Mouse (Mus musculus) layer of hippocampus, postnatal 10 days (tissue): ENCODE measurements around the gene C2cd4d. TPM values are rescaled to one million over a fixed set of nuclear protein-coding genes. Genes with fewer than 3 reads are reported as not detected.

ENCODE experiments used
- DNase-seq, 2 experiments: peaks; one replicate each; pipeline ENCODE4 v3.0.0; 2021; ENCODE audit warnings: low spot score in 2 of 2
- long read RNA-seq: library from polyadenylated mRNA; stranded (forward); transcript quantifications from one replicate; pipeline ENCODE4 v2.0.0, GENCODE M21; 2023
- total RNA-seq, 2 experiments: library from RNA; stranded (reverse); gene quantifications; 2 replicates each; pipeline ENCODE4 v1.2.3; 2021

C2cd4d gene
- under 1 TPM in 1 of 2 experiments, not detected in 1; 0.46 TPM for total RNA-seq
- long read RNA-seq, result 0 reads

DNA sequence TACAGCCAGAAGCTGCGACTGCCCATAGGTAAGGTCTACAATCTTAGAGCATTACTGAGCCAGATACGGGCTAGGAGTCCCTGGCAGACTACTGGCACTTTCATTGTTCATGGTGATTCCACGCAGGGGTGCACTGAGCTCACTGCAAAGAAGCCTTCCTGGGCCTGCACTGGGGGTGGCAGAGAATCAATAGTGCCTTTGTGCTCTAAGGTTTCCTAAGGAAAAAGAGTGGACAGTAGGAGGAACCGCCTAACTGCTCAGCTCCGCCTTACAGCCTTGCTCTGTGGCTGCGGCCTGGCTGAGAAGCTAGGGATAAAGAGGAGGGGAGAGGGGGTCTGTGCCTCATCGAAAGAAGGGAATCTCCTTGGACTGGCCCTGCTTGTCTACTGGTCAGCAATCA lies at the start of gene C2cd4d:
Gene C2cd4d, plus strand, starts transcription at position 301 of the 400 bp plus-strand sequence.
- no peak for DNase-seq

DNA sequence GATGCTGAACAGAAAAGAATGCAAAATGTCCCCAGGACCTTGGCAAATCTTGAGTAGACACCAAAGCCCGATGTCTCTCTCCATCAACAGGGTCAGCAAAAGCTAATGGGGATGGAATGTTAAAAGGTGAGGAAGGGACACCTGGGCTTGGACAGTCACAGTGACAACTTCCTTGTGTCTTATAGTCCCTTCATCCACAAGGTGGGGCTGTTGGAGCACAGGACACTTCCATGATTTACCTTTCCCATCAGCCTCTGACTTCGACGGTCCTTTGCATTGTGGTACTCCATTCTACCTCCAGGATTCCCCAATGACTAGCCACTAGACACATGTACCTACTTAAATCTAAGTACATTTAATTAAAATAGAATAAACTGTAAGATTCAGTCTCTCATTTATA lies 33.6 kb upstream of the C2cd4d start:
- DNase-seq, result no peak

DNA sequence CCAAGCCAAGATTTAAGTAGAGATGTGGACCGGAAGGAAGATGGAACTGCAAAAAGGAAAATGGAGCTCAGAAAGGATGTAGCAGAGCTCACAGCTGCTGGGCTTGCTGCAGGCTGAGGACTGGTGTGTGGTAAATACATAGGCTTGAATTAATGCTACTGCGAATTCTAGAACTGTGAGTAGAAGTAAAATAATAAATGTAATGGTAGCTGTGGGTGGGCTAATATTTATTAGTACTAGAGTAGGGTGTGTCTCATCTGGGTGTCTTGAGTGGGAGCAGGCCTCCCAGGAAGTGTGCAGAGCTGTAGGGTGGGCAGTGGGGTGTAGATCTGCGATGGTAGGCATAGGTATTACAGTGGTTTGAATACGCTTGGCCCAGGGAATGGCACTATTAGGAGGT lies 27.8 kb upstream of the C2cd4d start:
- DNase-seq, result no peak

DNA sequence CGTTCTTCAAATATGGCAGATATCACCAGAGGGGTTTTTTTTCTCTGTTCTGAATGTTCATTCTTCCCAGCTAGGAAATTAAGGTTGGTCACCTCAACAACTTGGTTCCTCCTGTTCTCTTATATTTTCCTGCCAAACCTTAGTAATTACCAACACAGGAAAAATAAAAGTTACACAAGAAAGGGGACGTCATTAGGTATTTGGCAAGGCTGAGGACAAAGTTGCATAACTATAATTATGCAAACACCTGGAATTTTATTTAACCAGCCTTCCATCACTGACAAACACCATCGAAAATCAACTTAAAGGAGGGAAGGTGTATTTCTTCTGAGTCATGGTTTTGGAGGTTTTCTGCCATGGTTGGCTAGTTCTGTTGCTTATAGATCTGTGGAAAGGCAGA lies 23.7 kb upstream of the C2cd4d start:
- DNase-seq, result no peak

DNA sequence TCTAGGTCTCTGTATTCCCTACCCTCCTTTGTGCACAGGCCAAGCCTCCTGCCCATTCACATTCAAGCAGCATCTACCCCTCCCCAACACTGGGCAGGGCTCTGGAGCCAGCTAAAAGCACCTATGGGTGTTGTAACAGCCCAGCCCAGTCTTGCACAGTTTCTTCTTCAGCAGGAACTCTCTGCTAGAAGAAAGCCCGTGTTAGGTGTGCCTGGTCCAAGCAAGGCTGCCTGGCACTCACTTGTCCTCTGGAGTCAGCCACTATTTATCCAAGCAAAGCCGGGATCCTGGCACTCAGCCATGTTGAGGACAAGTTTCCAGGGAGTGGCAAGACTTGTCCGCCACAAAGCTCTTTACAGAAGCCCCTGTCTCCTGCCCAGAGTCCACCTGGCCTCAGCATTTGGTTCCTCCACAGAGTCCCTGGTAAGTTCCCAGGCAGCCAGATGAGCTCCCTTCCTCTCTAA lies 20.2 kb upstream of the C2cd4d start, which contains the start of gene Them5:
Gene Them5, plus strand, starts transcription at position 141 of the 464 bp plus-strand sequence.
- no peak for DNase-seq

DNA sequence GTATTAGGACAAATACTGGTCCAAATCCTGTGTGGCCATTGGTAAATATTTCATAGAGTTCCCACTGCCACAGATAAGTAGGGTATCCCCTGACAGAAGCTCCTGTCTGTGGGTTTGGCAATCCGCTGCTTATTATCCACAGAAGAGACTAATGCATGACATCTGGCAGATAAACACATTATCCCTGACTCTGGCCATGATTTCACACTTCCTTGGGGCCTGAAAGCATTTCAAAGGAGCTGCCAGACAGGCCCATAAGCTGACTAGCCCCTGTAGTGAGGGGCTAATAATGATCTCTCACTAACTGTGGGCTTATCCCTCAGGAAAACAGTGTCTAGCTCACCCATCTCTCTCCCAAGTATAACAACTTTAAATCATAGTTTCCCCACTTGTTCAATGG lies 19.7 kb upstream of the C2cd4d start:
- no peak for DNase-seq

DNA sequence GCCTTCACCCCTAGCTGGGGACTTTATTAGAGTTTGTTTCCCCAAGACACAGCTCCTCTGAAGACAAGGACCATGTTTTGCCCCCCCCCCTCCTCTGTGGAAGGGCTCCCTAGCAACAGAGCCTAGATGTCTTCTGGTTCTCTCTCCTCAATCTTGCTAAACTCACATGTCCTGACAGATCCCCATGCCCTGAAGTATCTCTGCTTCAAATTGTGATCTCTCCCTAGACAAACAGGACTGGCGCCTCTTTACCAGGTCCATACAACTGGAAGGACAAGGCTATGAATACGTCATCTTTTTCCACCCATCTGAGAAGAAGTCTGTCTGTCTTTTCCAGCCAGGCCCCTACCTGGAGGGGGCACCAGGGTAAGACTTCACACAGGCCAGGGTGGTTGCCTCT lies 18.1 kb upstream of the C2cd4d start:
- no peak for DNase-seq

DNA sequence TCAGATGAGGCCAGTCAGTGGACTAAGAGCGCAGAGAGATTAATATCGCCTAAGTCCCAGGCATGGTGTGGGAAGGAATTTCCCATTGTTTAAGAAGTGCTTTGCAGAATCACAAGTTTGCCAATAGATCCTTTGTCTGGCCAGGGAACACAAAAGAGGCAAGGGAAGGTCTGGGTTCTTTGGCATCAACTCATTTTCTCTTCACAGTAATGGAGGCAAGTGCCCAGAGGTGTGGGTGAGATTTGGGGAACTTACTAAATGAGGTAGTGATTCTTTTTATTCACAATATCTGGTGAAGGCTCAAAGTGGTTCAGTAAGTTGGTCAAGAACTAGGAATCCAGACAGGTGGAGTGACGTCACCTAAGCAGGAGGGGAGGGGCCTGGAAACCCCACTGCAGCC lies 17.3 kb upstream of the C2cd4d start:
- no peak for DNase-seq

DNA sequence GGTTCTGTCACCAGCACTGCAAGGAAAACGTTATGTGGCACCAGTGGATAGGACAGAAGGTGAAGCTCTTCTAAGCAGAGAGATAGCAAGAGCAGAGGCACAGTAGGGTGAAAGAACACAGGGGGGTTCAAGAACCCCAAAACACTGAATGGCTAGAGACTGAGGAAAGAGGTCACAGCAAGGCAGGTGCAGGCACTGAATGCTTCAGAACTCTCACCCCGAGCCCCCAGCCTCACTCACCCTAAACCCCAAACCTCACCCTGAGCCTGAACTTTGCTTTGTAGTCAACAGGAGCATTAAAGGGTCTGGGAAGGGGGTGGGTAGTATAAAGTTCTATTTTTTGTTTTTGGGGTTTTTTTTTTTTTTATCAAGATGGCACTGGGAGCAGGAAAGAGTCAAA lies 14.1 kb upstream of the C2cd4d start:
- DNase-seq, result no peak

DNA sequence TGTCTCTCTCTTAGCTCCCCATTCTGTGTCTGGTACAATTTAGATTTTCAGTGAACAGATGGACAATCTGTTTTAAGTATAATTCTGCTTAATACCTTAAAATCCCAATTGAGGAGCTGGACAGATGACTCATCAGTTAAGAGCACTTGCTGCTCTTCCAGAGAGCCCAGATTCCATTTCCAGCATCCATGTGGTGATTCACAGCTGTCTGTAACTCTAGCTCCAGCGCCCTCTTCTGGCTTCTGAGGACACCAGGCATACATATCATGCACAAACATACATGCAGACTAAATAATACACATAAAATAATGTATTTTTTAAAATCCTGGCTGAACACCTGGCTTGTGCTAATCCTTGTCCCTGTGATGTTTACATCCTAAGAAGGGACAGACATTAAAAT lies 1.4 kb upstream of the C2cd4d start:
- peak; percentile 45 to 61 for DNase-seq

DNA sequence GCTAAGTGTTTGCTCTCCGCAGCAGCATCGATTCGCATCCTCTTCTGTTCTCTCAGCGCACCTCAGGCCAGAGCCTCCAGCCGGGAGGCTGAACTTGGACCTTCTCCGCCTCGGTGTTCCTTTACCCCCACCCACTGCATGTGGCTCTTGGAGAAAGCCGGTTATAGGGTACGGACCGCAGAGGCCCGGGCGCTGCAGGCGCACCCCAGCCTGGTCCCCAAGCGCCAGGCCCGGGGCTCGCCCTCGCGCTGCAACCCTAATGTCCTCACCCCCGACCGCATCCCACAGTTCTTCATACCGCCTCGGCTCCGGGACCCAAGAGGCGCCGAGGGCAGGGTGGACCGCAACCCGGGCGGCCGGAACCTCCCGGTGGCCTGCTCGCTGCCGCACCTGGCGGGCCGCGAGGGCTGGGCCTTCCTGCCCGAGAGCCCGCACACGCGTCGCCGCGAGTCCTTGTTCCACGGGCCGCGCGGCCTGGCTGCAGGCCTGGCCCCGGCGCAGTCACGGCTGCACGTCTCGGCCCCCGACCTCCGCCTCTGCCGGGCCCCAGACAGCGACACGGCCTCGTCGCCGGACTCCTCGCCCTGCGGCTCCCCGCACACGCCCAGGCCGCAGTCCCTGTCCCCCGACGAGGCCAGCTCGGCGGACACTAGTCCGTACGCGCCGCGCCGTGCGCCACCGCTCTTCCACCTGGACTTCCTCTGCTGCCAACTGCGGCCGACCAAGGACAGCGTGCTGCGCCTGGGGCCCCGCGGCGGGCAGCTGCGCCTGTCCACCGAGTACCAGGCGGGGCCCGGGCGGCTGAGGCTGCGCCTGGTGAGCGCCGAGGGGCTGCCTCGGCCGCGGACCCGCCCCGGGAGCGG lies 1.3 kb downstream of the C2cd4d start:
- DNase-seq, result peak; percentile 49 to 66

DNA sequence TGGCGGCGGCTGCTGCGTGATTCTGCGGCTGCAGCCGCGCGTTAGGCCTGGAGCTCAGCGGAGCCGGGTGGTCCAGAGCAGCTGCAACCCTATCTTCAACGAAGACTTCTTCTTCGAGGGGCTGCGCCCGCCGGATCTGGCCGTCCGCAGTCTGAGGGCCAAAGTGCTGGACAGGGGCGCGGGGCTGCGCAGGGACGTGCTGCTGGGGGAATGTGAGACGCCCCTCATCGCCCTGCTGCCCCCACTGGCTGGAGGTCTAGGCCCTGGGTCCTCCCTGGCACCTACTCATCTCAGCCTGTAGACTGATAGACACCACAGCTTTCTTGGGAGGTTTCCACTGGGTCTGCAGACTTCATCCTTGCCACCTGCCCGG lies 1.9 kb downstream of the C2cd4d start:
- no peak for DNase-seq

DNA sequence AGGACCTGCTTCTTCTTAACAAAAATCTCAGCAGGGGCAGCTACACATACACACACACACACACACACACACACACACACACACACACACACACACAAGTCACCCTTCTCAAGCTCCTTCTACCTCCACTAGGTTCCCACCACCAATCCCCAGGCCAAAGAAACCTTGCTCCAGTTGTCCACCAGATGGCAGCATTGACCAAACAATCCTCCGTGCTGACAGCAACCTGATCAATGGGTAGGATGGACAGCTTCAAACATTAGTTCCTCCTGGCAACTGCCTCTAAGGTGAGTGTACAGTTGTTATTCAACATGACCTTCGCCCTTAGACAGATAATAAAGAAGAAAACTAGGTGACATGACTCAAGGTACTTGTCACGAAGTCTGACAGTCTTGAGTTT lies 4.5 kb downstream of the C2cd4d start:
- DNase-seq, result peak; percentile 87

DNA sequence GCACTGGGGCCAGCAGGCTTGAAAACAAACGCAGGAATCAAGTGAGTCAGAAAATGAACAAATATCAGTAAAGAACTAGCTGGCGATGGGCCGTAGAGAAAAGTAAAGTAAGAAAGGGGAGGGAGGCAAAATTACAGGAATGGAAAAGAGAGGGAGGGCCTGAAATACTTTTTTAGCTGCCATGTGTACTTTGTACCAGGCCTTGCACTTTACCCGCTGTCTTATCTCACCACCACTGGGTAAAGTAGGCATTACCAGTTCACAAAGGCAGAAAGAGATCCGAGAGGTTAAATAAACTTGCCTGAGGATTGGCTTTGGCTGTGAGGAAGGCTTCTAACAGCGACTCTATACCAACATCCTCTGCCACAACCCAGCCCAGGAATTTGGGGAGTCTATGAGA lies 5.3 kb downstream of the C2cd4d start:
- DNase-seq, result no peak

DNA sequence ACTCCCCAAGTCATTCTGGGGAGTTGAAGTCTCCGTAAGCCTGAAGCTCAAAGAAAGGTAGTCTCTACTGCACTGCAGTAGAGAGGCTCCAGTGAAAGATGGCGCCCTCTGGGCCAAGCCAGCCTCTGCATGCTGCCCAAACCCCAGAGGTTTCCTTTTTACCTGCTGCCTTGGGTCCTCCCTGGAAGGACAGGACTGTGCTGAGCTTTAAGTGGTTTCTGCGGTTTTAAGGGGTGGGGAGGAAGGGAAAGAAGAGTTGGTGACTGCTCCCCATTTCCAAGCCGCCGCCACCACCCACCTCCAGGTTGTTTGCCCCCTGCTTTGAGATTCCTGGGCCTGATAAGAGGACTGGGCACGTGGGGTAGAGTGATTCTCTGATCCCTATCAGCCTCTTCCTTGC lies 6.4 kb downstream of the C2cd4d start:
- DNase-seq, result no peak

DNA sequence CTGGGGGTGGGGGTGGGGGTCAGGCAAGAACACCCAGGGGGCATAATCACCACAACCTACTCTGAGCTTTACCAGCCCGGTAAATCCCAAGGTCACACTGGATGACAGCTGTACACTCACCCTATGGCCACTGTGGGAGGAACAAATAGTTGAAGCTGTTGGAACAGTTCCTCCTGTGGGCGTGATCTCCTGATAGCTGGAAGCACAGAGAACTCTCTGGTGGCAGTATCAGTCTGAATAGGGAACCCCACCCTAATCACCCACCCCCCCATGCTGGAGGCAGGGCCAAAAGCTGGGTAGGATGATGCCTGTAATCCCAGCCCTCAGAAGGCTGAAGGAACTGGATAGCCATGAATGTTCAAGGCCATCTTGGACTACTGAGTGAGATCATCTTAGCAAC lies 7.5 kb downstream of the C2cd4d start:
- DNase-seq, result no peak

DNA sequence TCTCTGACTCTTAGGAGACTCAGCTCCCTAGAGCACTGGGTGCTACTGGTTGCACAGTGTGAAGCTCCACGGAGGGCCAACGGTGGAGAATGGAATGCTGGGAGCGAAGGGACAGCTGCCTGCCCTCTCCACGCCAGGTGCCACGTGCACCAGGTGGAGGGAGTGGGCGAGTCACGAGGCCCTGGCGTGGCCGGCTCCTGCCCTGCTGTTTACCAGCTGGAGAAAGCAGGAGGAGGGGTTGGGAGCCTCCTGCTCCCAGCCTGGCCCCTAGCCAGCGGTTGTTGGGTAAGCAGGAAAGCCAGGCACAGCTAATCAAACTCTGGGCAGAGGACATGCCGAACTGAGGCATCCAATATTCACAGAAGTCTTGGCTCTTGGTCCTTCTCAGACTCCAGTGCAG lies 9.4 kb downstream of the C2cd4d start:
- DNase-seq, result peak; percentile 69 to 72

DNA sequence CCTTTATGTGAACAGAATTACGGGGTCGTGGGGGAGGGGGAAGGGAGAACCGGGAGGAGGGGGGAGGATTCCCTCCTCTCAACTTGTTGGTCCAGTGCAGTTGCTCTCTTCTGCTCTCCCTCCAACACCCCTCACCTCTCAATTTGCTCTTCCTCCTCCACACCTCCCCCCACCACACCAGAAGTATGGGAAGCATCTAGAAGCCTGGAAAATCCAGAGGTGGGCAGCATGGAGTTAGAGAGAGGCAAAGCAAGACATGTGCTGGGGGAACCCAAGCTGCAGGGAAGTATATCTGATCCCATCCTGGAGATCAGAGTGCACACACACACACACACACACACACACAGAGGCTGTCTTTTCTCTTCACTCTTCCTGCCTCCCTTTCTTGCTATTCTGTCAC lies 9.8 kb downstream of the C2cd4d start:
- DNase-seq, result no peak

DNA sequence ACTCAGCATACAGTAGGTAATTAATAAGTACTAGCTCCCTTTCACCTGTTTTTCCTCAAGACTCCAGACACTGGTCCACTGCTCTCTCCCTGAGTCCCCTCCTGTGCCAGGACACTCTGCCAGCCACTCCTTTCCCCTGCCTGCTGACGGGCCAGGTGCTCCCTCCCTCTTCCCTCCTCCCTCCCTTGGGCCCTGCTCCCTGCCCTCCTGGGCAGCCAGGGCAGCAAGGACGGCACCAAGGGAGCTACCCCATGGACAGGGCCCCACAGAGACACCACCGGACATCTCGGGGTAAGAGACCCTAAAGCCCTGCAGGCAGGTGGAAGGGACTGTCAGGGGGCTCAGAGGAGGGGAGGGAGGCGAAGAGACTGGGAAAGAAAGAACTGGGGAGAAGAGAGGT lies 10.4 kb downstream of the C2cd4d start, which contains the start of gene Rorc:
Gene Rorc, plus strand, starts transcription at position 154 of the 400 bp plus-strand sequence.
- no peak for DNase-seq

DNA sequence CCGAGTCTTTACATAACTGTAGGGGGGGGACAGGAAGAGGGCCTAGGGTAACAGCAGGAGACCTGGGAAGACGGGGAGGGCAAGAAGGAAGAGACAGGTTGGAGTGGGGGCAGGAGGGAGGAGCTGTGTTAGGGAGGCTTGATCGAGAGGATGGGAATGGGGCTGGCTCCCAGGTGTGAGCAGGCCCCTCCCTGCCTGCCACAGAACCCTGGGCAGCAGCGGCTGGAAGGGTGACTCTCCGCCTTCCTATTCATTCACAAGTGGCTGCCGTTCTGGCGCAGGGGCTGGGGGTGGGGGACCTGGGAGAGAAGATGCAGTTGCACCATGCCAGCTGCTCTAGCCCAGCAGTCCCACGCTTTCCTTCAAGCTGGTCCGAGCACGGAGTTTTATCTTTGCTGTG lies 10.9 kb downstream of the C2cd4d start:
- no peak for DNase-seq

DNA sequence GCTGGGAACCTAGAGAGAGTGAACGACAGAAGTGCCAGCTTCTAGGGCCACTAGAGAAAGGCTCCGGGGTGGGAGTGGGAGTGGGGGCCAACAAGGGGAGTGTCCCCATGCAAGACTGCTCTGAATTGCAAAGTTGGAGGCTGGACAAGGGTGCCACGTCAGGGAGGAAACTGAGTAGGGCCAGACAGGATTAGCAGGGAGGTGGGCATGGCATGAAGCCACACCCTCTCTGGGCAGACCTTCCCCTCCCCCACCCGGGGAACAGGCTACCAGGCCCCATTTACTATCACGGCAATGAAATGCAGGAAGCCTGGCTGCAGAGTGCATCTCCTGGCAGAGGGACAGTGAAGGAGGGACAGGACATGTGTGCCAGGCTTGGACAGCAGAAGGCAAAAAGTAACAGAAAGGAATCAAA lies 11.4 kb downstream of the C2cd4d start:
- DNase-seq, result peak; percentile 35 to 49

DNA sequence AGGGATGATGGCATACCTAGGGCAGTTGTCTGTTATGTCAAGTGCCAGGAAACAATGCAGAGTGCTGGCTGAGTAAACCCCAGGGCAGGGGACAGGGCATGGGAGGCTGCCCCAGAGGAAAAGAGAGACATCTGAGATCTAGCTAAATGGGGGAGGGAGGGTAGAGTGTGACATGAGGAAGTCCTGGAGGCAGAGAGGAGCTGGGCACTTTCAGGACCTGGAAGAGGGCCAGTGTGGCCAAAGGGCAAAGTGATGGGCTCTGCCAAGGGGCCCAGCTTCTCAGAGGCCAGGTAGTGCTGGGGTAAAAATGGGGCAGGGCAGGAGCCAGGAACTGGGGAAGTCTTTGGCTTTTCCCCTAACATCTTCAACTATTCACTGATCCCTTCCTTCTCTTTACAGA lies 12.4 kb downstream of the C2cd4d start:
- no peak for DNase-seq

DNA sequence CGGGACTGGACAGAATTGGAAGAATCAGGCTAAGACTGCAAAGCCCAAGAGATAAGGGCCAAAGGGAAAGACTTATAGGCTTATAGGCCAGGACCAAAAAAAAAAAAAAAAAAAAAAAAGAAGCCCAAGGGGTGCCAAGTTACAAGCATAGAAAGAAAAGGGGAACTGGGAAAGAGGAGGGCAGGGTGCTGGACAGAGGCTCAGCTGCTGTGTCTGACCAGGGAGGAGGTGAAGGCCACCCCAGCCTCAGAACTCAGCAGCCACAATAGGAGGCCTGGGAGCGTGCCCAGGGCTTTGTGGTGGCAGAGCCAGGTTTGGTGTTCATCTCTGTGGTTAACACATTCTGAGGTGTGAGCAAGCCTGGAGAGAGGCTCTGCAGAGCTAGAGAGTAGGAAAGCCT lies 12.9 kb downstream of the C2cd4d start:
- DNase-seq, result no peak
